Mouse (Mus musculus) brain, embryonic 14.5 days (tissue): ENCODE measurements around the gene Uba1y.

Experiments used
- CTCF ChIP-seq: fragments of 200-500 bp; IDR thresholded peaks from 2 replicates; pipeline ENCODE4 v1.5.1; 2012; ENCODE audit warnings: inconsistent platforms, mild to moderate bottlenecking, moderate library complexity, borderline replicate concordance; ENCODE audit not compliant: insufficient read depth, insufficient read length; ENCODE audit errors: extremely low read depth
- POLR2A ChIP-seq: fragments of 200-500 bp; IDR thresholded peaks from 2 replicates; pipeline ENCODE4 v1.6.1; 2012; ENCODE audit warnings: mild to moderate bottlenecking, inconsistent platforms, borderline replicate concordance; ENCODE audit not compliant: poor library complexity, insufficient read depth, insufficient read length, severe bottlenecking; ENCODE audit errors: extremely low read depth

GRCm38 (mm10) chrY:808991-809661 lies 9.3 kb upstream of the Uba1y start:
- no peak for TF ChIP-seq CTCF
- TF ChIP-seq POLR2A = no peak
